Mouse (Mus musculus) urinary bladder, postnatal 14 days (tissue): ENCODE results near the gene Scrn3.

Experiments
- DNase-seq: peaks from one replicate; pipeline ENCODE4 v3.0.0; 2021; ENCODE audit warnings: low spot score

The Scrn3 gene

DNA sequence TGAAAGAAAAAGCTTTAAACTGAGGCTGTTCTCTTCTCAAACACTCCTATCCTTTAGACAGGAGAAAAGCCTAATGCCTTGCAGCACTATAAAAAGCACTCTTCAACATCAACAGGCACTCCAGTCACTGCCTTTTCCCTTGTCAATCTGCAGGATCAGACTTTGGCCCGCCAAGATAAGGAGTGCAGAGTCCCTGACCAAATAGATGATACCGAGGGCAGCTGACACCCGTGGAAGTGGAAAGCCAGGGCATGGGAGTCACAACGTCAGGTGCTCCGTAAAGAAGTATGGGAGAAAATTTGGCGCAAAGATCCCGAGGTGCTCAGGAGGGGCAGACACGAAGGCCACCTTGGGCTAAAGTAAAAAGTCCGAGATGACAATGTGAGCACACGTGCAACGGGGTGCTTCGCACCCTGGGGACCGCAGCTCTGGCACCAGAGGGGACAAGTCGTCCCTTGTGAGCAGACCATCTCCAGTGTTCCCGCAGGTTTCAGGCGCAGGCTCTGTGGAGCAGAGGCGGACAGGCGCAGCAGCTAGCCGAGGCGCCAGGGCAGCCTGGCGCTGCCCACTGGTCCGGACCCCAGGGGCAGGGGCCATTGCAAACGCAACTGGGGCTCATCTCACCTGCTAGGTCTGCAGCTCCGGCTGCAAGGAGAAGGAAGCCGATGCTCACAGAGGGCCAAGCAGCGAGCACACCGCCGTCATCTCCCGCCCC, 73.4 kb downstream of the Scrn3 start:
- DNase-seq, result no peak

DNA sequence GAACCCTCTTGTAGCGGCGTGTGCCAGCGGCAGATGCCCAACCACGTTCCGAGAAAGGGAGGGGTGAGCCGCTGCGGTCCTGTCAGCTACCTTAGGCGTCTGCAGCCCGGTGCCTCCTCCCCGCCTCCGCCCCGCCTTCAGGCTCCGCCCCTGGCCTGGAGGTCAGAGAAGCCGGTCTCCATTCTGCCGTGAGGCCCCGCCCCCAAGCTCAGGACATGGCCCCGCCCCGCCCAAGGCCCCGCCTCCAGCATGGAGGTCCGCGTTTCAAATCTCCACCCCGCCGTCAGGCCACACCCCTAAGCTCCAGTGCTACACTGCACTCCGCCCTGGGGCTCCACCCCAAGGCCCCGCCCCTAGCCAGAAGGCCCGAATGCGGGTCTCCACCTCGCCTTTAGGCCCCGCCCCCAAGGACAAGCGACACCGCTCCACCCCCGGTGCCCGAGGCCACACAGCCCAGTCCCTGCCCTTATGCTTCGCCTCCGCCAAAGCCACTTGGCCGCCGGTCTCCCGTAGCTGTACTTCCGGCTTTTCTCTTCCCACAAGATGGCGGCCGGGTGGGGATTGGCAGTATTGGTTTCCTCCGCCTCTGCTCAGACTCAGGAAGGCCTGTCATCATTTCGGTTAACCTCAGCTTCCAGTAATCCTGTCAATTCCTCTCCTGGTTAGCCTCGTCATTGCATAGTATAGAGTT, 74.1 kb downstream of the Scrn3 start, which contains the start of gene Gpr155:
TSS of gene Gpr155 (minus strand) at position 217 of the 691 bp plus-strand sequence.
- DNase-seq, result peak; percentile 100
